8 mouse cellular contexts compared by ENCODE assay signal in the genomic region with DNA sequence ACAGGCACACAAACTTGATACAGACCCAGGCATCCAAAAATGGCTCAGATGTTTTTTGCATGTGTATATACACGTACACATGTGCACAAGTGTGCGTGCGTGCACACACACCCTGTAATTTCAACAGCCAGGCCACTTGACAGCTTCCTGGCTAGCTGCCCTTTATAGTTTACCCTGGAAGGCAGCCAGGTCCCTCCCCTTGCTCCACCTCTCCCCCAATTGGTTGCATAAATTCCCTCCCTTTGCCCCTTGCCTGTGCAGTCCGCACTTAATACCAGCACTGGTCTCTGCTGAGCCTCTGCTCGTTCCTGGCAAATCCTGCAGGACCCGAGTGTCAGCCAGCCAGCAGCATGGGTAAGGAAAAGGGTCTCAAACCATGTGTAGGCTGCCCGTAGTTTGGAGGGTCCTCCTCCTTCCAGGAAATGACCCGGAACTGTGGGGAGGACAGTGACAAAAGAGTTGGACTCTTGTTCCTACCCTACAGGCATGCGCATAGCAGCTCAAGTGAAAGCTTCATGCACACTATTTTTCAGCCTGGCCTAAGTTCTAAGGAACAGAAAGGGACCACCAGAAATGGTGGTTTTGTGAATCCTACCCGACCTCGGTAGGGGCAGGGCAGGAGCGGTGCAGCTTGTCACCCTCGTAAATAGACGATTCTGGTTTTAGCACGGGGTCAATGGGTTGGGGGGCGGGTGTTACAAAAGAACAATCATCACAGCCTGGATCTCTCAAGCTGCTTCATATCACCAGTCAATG. TPM values are rescaled to one million over a fixed set of nuclear protein-coding genes. Genes with fewer than 3 reads are reported as not detected.
DNase-seq lines count a peak whose midpoint lies in the region; ATAC-seq and TF ChIP-seq lines count a peak whose summit lies in the region.

Gene Selenbp1, plus strand, starts transcription at position 248 of the 756 bp plus-strand sequence.

- H3K9ac ChIP-seq in kidney, embryonic 15.5 days: peak within 1 kb of the TSS; percentile 27
- 0 out of 2 replicates have a peak within 1 kb of the TSS, but pooled peaks have one; percentile 34 for H3K9ac ChIP-seq in limb, embryonic 14.5 days (ENCODE audit: low read depth, low read length, severe bottlenecking)
- H3K9ac ChIP-seq in midbrain, embryonic 14.5 days (replicated peaks; ENCODE audit: low read length): no peak within 1 kb of the TSS; the same call in 1 of the 2 replicates

- peak within 1 kb of the TSS; percentile 85 for H3K27ac ChIP-seq in heart, embryonic 10.5 days
- H3K27ac ChIP-seq in kidney, embryonic 15.5 days: peak within 1 kb of the TSS; percentile 95
- H3K27ac ChIP-seq in limb, embryonic 14.5 days (replicated peaks; ENCODE audit: low read depth, low read length): peak within 1 kb of the TSS; percentile 67
- no peak within 1 kb of the TSS for H3K27ac ChIP-seq in midbrain, embryonic 14.5 days (replicated peaks; ENCODE audit: low read depth, low read length)

- H3K4me1 ChIP-seq in heart, embryonic 10.5 days: peaks cover 30% of the 10 kb centered on the region
- peaks cover 33% of the 10 kb centered on the region for H3K4me1 ChIP-seq in kidney, embryonic 15.5 days
- peaks cover 6% of the 10 kb centered on the region for H3K4me1 ChIP-seq in limb, embryonic 14.5 days (ENCODE audit: control insufficient read depth, insufficient read depth, low read length)
- H3K4me1 ChIP-seq in midbrain, embryonic 14.5 days (ENCODE audit: control insufficient read depth, insufficient read depth, low read length): no peaks in the 10 kb centered on the region; the same call in 1 of the 2 replicates

- no peaks in the 10 kb centered on the region for H3K36me3 ChIP-seq in heart, embryonic 10.5 days
- no peaks in the 10 kb centered on the region for H3K36me3 ChIP-seq in kidney, embryonic 15.5 days
- no peaks in the 10 kb centered on the region for H3K36me3 ChIP-seq in limb, embryonic 14.5 days (ENCODE audit: control insufficient read depth, insufficient read depth, low read length)
- no peaks in the 10 kb centered on the region for H3K36me3 ChIP-seq in midbrain, embryonic 14.5 days (ENCODE audit: control insufficient read depth, insufficient read depth, low read length)

- H3K27me3 ChIP-seq in heart, embryonic 10.5 days (ENCODE audit: insufficient read depth, poor library complexity, severe bottlenecking): no peaks in the 10 kb centered on the region
- H3K27me3 ChIP-seq in kidney, embryonic 15.5 days: no peaks in the 10 kb centered on the region
- no peaks in the 10 kb centered on the region for H3K27me3 ChIP-seq in limb, embryonic 14.5 days (ENCODE audit: control insufficient read depth, insufficient read depth, low read length)
- no peaks in the 10 kb centered on the region for H3K27me3 ChIP-seq in midbrain, embryonic 14.5 days (ENCODE audit: control insufficient read depth, insufficient read depth, low read length)

- peak within 1 kb of the TSS; percentile 62 for H3K4me2 ChIP-seq in kidney, embryonic 15.5 days
- peak within 1 kb of the TSS; percentile 54 for H3K4me2 ChIP-seq in limb, embryonic 14.5 days (replicated peaks; ENCODE audit: low read depth, low read length, severe bottlenecking)
- peak within 1 kb of the TSS; percentile 45 for H3K4me2 ChIP-seq in midbrain, embryonic 14.5 days (ENCODE audit: low read length)

- peak within 1 kb of the TSS; percentile 47 for H3K4me3 ChIP-seq in heart, embryonic 10.5 days
- peak within 1 kb of the TSS; percentile 46 for H3K4me3 ChIP-seq in kidney, embryonic 15.5 days (replicated peaks)
- H3K4me3 ChIP-seq in limb, embryonic 14.5 days (replicated peaks; ENCODE audit: low read length): peak within 1 kb of the TSS; percentile 29
- H3K4me3 ChIP-seq in midbrain, embryonic 14.5 days (replicated peaks; ENCODE audit: low read depth, low read length): 0 out of 2 replicates have a peak within 1 kb of the TSS, but pooled peaks have one; percentile 15

- WGBS in heart, embryonic 10.5 days: 22% methylated on average over 16 of the region's 16 CpGs
- 2% methylated on average over 16 of the region's 16 CpGs for WGBS in kidney, embryonic 15.5 days
- 8% methylated on average over 16 of the region's 16 CpGs for WGBS in limb, embryonic 14.5 days
- WGBS in midbrain, embryonic 14.5 days: 27% methylated on average over 16 of the region's 16 CpGs

- no peaks in the 10 kb centered on the region for H3K9me3 ChIP-seq in heart, embryonic 10.5 days
- H3K9me3 ChIP-seq in kidney, embryonic 15.5 days (replicated peaks): no peaks in the 10 kb centered on the region
- no peaks in the 10 kb centered on the region for H3K9me3 ChIP-seq in limb, embryonic 14.5 days (ENCODE audit: control insufficient read depth, low read length)
- H3K9me3 ChIP-seq in midbrain, embryonic 14.5 days (ENCODE audit: control insufficient read depth, low read length): no peaks in the 10 kb centered on the region

- no peak for ATAC-seq in cerebellum, adult (ENCODE audit: insufficient number of reproducible peaks, low FRiP score, low TSS enrichment)
- ATAC-seq in erythroid progenitor cell, adult 5-6 weeks (replicated peaks; ENCODE audit: low FRiP score, poor library complexity, severe bottlenecking): peak; percentile 79
- peak; percentile 88 for ATAC-seq in kidney, embryonic 15.5 days (replicated peaks; ENCODE audit: low FRiP score)
- ATAC-seq in limb, embryonic 14.5 days (ENCODE audit: low FRiP score, low read depth): peak; percentile 90
- peak; percentile 59; the same call in 1 of the 2 replicates for ATAC-seq in midbrain, embryonic 14.5 days (ENCODE audit: low FRiP score, low TSS enrichment)

- no peak; the same call in 1 of the 2 replicates for TF ChIP-seq POLR2A in limb, embryonic 14.5 days (IDR thresholded peaks at IDR 0.05; ENCODE audit: borderline replicate concordance, extremely low read depth, insufficient read depth, insufficient read length)

- peak; percentile 19 for DNase-seq in cerebellum, adult 11-12 months
- DNase-seq in heart, embryonic 10.5 days (ENCODE audit: low spot score): peak; percentile 95
- DNase-seq in limb, embryonic 14.5 days (ENCODE audit: low spot score): peak; percentile 90
- peak; percentile 75 for DNase-seq in midbrain, embryonic 14.5 days
- DNase-seq in spleen, adult 18-20 months: peak; percentile 48 to 51

RNA-seq across cellular contexts. Expression of gene Selenbp1, which starts in this region (rescaled TPM):
- 31.7 and 38.1 TPM in 2 replicates for total RNA-seq in erythroid progenitor cell, adult 5-6 weeks (2015; ENCODE audit: low replicate concordance)
- total RNA-seq in erythroid progenitor cell, adult 5-6 weeks (2017; ENCODE audit: low replicate concordance): 31.1 and 34.5 TPM in 2 replicates
- 30.5 and 35.8 TPM in 2 replicates for polyA plus RNA-seq in heart, embryonic 10.5 days (2016; fragmentation: Nextera tagmentation; extraction: Ambion mirVana)
- 60.6 and 62.4 TPM in 2 replicates for polyA plus RNA-seq in kidney, embryonic 15.5 days (2015; fragmentation: Nextera tagmentation; extraction: Ambion mirVana)
- polyA plus RNA-seq in limb, embryonic 14.5 days (2012; rRNA removed): 28.7 and 32.9 TPM in 2 replicates
- 29.5 and 34.9 TPM in 2 replicates for polyA plus RNA-seq in limb, embryonic 14.5 days (2014; fragmentation: Nextera tagmentation; extraction: Ambion mirVana)
- 7.3 and 9.1 TPM in 2 replicates for polyA plus RNA-seq in midbrain, embryonic 14.5 days (2014; fragmentation: Nextera tagmentation; extraction: Ambion mirVana)

Comparison
In these comparisons a context has a peak if more than half of its experiments do, and no peak if none do; other contexts are left out.
1. DNase-seq: peak in every context shown above with its lines; median percentile 95 in heart, embryonic 10.5 days; 90 in limb, embryonic 14.5 days; 75 in midbrain, embryonic 14.5 days; 50 in spleen, adult 18-20 months; 19 in cerebellum, adult 11-12 months.